Mouse (Mus musculus) C2C12 (cell line): ENCODE results near the gene Pld2. TPM values are rescaled to one million over a fixed set of nuclear protein-coding genes. Genes with fewer than 3 reads are reported as not detected.

ENCODE experiments used
- H3K27me3 ChIP-seq: one replicate; pipeline ENCODE4 v1.6.1; 2011; ENCODE audit not compliant: control insufficient read depth, insufficient read depth, insufficient read length
- H3K36me3 ChIP-seq: one replicate; pipeline ENCODE4 v1.6.1; 2011; ENCODE audit not compliant: control insufficient read depth, insufficient read depth
- H3K4me3 ChIP-seq: one replicate; pipeline ENCODE4 v1.5.1; 2011; ENCODE audit warnings: mild to moderate bottlenecking, control low read depth; ENCODE audit not compliant: poor library complexity, insufficient read depth, severe bottlenecking
- H3K79me2 ChIP-seq: one replicate; pipeline ENCODE4 v1.6.1; 2011; ENCODE audit not compliant: control insufficient read depth, insufficient read depth
- H3K79me3 ChIP-seq: one replicate; pipeline ENCODE4 v1.6.1; 2011; ENCODE audit warnings: low read depth, control low read depth
- H3ac ChIP-seq: one replicate; pipeline ENCODE3; 2011; ENCODE audit warnings: low read depth; ENCODE audit not compliant: control insufficient read depth, insufficient read length
- CEBPB ChIP-seq: IDR thresholded peaks from one replicate; pipeline ENCODE4 v1.6.1; 2011; ENCODE audit warnings: low read depth, mild to moderate bottlenecking, control low read depth, moderate library complexity
- CTCF ChIP-seq: IDR thresholded peaks from one replicate; pipeline ENCODE4 v1.5.1; 2011; ENCODE audit not compliant: control insufficient read depth, insufficient read depth, insufficient read length
- FOSL1 ChIP-seq: IDR thresholded peaks from one replicate; pipeline ENCODE4 v1.8.0; 2011; ENCODE audit warnings: mild to moderate bottlenecking, low read length; ENCODE audit not compliant: poor library complexity, insufficient read depth, severe bottlenecking
- MAX ChIP-seq: IDR thresholded peaks from one replicate; pipeline ENCODE4 v1.6.1; 2011; ENCODE audit warnings: mild to moderate bottlenecking, control low read depth
- MYOD1 ChIP-seq: IDR thresholded peaks from one replicate; pipeline ENCODE4 v1.6.1; 2011; ENCODE audit warnings: low read depth; ENCODE audit not compliant: control insufficient read depth, insufficient read length
- MYOG ChIP-seq: IDR thresholded peaks from one replicate; pipeline ENCODE4 v1.6.1; 2011; ENCODE audit not compliant: control insufficient read depth, insufficient read length; ENCODE audit errors: extremely low read depth
- USF1 ChIP-seq: IDR thresholded peaks from one replicate; pipeline ENCODE4 v1.6.1; 2011; ENCODE audit warnings: low read depth, mild to moderate bottlenecking, control low read depth, moderate library complexity
- polyA plus RNA-seq: library from polyadenylated mRNA; unstranded; fragments of >200 nt; fragmentation: generic; extraction: Trizol; gene quantifications from one replicate; pipeline ENCODE4 v1.2.1, GENCODE M21; 2012; ENCODE audit warnings: missing spikeins

Gene Pld2
- polyA plus RNA-seq, 1 experiment = 9.3 TPM

DNA sequence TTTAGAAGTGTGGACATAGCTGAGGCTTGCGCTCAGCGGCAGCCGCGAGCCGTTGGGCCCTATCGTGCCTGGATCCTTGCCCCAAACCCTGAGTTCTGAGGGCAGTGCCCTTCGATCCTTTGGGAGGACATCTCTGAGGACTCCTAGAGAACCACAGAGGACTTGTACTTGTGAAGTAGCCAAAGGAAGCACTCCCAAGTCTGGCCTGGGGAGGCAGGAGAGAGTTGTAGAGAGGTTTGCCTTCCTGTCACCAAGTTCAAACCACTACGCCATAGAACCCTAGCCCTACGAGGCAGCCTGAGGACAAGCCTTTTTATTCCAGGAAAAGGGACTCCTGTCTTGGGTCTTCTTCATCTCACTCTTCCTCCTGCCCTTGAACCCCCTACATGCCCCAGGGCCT lies 17.7 kb downstream of the Pld2 start:
- Histone ChIP-seq H3K79me2 (no peaks in the 10 kb centered on the region), H3K79me3 (no peaks in the 10 kb centered on the region), H3K27me3 (no peaks in the 10 kb centered on the region), H3K36me3 (peaks cover 6% of the 10 kb centered on the region), H3K4me3 (no peak overlapping the region), H3ac (no peak overlapping the region)
- TF ChIP-seq FOSL1 (no peak), MYOD1 (no peak), USF1 (no peak), CTCF (no peak), MYOG (no peak), CEBPB (no peak), MAX (no peak)

DNA sequence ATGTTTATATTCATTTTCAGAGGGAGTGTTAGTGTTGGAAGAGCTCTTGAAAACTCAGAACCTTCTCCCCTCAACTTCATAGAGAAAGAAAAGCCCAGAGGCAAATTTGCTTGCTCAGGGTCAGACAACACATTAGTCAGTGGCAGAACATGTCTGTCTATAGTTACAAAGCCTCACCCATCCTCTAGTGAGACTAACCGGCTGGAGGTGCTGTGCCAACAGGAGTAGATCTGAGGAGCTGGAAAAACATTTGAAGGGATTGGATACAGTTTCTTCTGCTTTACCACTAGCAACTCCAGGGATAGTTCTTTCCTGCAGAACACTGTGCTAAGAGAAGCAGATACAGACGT lies 22.0 kb downstream of the Pld2 start:
- H3K4me3 ChIP-seq = peak overlapping the region; percentile 90
- no peaks in the 10 kb centered on the region for H3K27me3 ChIP-seq
- H3K79me2 ChIP-seq = peaks cover 41% of the 10 kb centered on the region
- H3K36me3 ChIP-seq = peaks cover 8% of the 10 kb centered on the region
- TF ChIP-seq FOSL1 (no peak), CTCF (no peak), MYOG (no peak), CEBPB (no peak), USF1 (no peak), MYOD1 (no peak), MAX (no peak)
- peaks cover 38% of the 10 kb centered on the region for H3K79me3 ChIP-seq
- peak overlapping the region; percentile 80 for H3ac ChIP-seq

DNA sequence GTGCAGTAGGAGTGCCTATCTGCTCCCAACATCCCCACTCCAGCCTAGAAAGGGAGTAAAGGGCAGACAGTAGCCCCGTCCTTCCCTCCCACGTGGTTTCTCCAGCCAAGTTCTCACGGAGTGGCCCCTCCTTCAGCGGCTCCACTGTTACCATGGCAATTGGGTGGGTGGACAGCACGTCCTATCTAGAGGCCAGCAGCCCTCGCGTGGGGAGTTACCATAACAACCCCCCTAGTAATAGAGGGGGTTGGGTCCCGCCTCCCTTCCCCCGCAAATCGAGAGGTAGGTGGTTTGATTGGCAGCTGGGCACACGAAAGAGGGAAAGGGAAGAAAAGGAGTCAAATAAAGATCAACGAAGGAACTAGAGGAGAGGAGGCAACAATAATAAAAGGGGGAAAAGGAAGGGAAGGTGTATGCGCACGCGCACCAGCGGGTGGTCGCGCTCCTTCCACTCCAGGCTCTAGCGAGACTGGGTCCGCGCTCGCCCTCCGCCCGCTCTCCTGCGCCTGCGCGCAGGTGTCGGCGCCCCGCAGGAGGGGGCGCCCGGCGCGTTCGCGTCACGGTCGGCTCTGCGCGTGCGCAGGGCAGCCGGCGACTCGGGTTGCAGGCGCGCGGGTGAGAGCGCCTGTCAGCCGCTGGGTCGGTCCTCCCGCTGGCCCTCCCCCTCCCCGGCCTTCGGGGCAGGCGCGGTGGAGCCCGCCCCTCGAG lies 22.6 kb downstream of the Pld2 start, which contains the start of gene Mink1:
Gene Mink1, plus strand, starts transcription at position 595 of the 708 bp plus-strand sequence.
- Histone ChIP-seq H3K79me2 (peaks cover 46% of the 10 kb centered on the region), H3K79me3 (peaks cover 42% of the 10 kb centered on the region), H3K27me3 (no peaks in the 10 kb centered on the region), H3K4me3 (peak within 1 kb of the TSS; percentile 90), H3ac (peak within 1 kb of the TSS; percentile 80), H3K36me3 (peaks cover 5% of the 10 kb centered on the region)
- no peak for TF ChIP-seq MYOD1
- no peak for TF ChIP-seq CTCF
- no peak for TF ChIP-seq FOSL1
- no peak for TF ChIP-seq CEBPB
- TF ChIP-seq MAX = peak; percentile 61
- TF ChIP-seq USF1 = peak; percentile 83
- no peak for TF ChIP-seq MYOG

DNA sequence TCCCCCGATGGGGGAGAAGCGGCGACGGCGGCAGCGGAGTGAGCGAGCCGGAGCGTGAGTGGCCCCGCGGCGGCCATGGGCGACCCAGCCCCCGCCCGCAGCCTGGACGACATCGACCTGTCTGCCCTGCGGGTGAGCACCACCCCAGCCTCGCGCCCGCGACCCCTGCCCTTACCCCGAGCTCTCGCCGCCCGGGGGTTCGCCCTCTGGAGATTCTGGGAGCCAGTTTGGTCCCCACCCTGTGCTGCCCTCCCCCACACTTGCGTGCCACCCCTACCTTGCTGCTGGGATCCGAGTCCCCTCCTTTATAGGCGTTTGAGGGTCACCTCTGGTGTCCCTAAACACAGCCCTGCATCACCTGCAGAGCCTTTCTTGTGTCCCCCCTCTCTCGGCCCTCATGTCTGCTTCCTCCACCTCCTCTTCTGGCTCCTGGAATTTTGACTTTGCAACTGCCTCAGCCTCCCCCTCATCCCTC lies 23.2 kb downstream of the Pld2 start:
- H3K27me3 ChIP-seq = no peaks in the 10 kb centered on the region
- H3K79me2 ChIP-seq = peaks cover 52% of the 10 kb centered on the region

DNA sequence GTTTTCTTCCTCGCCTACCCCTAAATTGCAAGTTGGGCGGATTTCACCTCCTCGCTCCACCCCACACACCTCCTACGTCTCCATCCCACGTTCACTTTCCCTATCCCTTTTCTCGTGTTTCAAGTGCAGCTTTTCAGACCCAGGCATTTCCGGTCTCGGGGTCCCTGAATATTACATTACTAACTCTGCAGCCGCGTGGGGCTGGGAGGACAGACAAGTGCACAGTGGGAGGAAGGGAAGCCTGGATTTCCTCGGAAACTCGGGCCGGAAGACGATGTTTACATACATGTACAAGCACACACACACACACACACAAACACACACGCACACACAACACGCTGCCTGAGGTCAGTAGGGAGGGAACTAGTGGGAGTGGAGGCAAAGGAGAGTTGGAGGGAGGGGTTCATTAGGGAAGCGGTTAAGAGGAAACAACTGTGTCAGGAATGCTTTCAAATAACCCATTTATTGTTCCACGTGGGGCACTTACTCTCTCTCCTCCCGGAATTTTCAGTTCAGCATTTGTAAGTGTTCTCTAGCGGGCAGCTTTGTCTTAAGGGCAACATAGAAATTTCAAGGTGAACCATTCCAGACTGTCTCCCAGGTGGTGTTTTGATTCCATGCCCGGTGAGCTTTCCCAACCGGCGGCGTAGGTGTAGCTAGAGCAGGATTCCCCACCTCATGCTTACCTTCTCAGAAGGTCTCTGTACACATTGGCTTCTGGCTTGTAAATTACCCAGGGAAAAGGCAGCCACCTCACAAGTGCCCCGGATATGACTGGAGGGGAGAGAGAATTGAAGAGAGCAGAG lies 23.8 kb downstream of the Pld2 start:
- peak overlapping the region; percentile 90 for H3K4me3 ChIP-seq
- H3K36me3 ChIP-seq = peaks cover 13% of the 10 kb centered on the region
- H3K79me3 ChIP-seq = peaks cover 51% of the 10 kb centered on the region
- TF ChIP-seq CEBPB (no peak), MYOG (no peak), MYOD1 (no peak), MAX (no peak), CTCF (no peak), USF1 (no peak), FOSL1 (no peak)
- no peaks in the 10 kb centered on the region for H3K27me3 ChIP-seq
- H3ac ChIP-seq = peak overlapping the region; percentile 80
- peaks cover 59% of the 10 kb centered on the region for H3K79me2 ChIP-seq

More for the DNA sequence above, 23.2 kb downstream of the Pld2 start:
- Histone ChIP-seq H3K79me3 (peaks cover 48% of the 10 kb centered on the region), H3K4me3 (peak overlapping the region; percentile 90), H3ac (peak overlapping the region; percentile 80), H3K36me3 (peaks cover 8% of the 10 kb centered on the region)
- no peak for TF ChIP-seq FOSL1
- no peak for TF ChIP-seq CEBPB

DNA sequence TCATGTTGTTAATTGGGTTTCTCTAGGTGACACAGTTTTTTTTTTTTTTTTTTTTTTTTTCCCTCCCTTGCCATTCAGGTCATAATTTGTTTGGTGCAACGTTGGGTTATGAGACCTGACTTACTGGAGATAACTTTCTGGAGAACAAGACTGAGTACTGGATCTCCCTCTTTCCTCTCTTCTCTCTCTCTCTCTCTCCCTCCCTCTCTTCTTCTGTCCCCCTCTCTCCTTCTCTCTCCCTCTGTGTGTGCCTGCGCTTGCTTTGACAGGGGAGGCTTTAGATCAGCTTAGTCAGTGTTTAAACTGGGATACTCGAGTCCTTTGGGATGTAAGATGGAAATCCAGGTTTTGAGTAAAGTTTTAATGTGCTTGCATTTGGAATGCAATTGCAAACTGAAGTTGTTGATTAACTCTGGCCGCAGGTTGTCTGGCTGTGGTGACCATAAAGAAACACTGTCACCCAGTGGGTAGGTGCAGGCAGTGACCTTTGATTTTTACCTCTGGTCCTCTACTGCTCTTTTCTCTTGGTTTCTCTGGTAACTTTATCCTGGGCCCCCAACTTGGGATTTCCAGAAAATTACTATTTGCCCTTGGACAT lies 24.5 kb downstream of the Pld2 start:
- peak overlapping the region; percentile 90 for H3K4me3 ChIP-seq
- TF ChIP-seq CTCF (no peak), MYOD1 (no peak), CEBPB (no peak), MAX (no peak), USF1 (no peak), FOSL1 (no peak), MYOG (no peak)
- no peaks in the 10 kb centered on the region for H3K27me3 ChIP-seq
- peaks cover 14% of the 10 kb centered on the region for H3K36me3 ChIP-seq
- H3ac ChIP-seq = no peak overlapping the region
- peaks cover 66% of the 10 kb centered on the region for H3K79me2 ChIP-seq
- H3K79me3 ChIP-seq = peaks cover 57% of the 10 kb centered on the region
